Mouse (Mus musculus) MEL (cell line): ENCODE measurements around the gene Ugt1a6b. TPM values are rescaled to one million over a fixed set of nuclear protein-coding genes. Genes with fewer than 3 reads are reported as not detected.

ENCODE experiments used
- DNase-seq: peaks from one replicate; pipeline ENCODE4 v3.0.0; 2011; ENCODE audit warnings: low read depth, low spot score
- H3K27ac ChIP-seq: 2 replicates; pipeline ENCODE4 v1.5.1; 2012; ENCODE audit warnings: low read depth, mild to moderate bottlenecking, control low read depth, low read length, moderate library complexity; ENCODE audit not compliant: control insufficient read depth
- H3K27me3 ChIP-seq, 2 experiments: fragments of 150-350 bp in 1 of 2; sonication (generic) in 1 of 2; 2 replicates each; pipeline ENCODE4 v1.6.1; 2012; ENCODE audit warnings: low read length in 2 of 2, mild to moderate bottlenecking in 2 of 2, improper control_type of control experiment in 1 of 2, moderate library complexity in 1 of 2; ENCODE audit not compliant: insufficient read depth in 2 of 2, control insufficient read depth in 1 of 2
- H3K36me3 ChIP-seq, 2 experiments: 2 replicates each; pipeline ENCODE4 v1.6.1; 2012 to 2014; ENCODE audit warnings: low read length in 2 of 2, improper control_type of control experiment in 1 of 2, inconsistent platforms in 1 of 2, mild to moderate bottlenecking in 1 of 2; ENCODE audit not compliant: insufficient read depth in 2 of 2, control insufficient read depth in 1 of 2
- H3K4me1 ChIP-seq, 2 experiments: fragments of 150-350 bp in 1 of 2; sonication (generic) in 1 of 2; 2 replicates each; pipeline ENCODE4 v1.6.1; 2012; ENCODE audit warnings: low read length in 2 of 2, improper control_type of control experiment in 1 of 2, mild to moderate bottlenecking in 1 of 2; ENCODE audit not compliant: insufficient read depth in 2 of 2, control insufficient read depth in 1 of 2
- H3K4me3 ChIP-seq, 2 experiments: fragments of 150-350 bp in 1 of 2; sonication (generic) in 1 of 2; 2 replicates each; pipeline ENCODE4 v1.5.1; 2012; ENCODE audit warnings: low read depth in 2 of 2, low read length in 2 of 2, mild to moderate bottlenecking in 2 of 2, moderate library complexity in 2 of 2, control low read depth in 1 of 2, improper control_type of control experiment in 1 of 2; ENCODE audit not compliant: control insufficient read depth in 1 of 2, insufficient read depth in 1 of 2
- H3K79me2 ChIP-seq: 2 replicates; pipeline ENCODE4 v1.6.1; 2012; ENCODE audit warnings: mild to moderate bottlenecking, low read length, moderate library complexity; ENCODE audit not compliant: control insufficient read depth, poor library complexity, insufficient read depth
- H3K9ac ChIP-seq: 2 replicates; pipeline ENCODE4 v1.6.1; 2012; ENCODE audit warnings: low read depth, mild to moderate bottlenecking, control low read depth, low read length, moderate library complexity; ENCODE audit not compliant: control insufficient read depth, poor library complexity, severe bottlenecking
- H3K9me3 ChIP-seq: fragments of 150-350 bp; sonication (generic); replicated peaks from 2 replicates; pipeline ENCODE4 v1.6.1; 2012; ENCODE audit warnings: mild to moderate bottlenecking, low read length, improper control_type of control experiment, moderate library complexity; ENCODE audit not compliant: insufficient read depth
- BHLHE40 ChIP-seq: IDR thresholded peaks from 2 replicates; pipeline ENCODE4 v1.6.1; 2012; ENCODE audit warnings: low read depth, mild to moderate bottlenecking, inconsistent platforms, low read length, improper control_type of control experiment, borderline replicate concordance
- CHD1 ChIP-seq: IDR thresholded peaks from 2 replicates; pipeline ENCODE4 v1.6.1; 2012; ENCODE audit warnings: low read depth, mild to moderate bottlenecking, inconsistent platforms, low read length, improper control_type of control experiment
- CHD2 ChIP-seq: IDR thresholded peaks from 2 replicates; pipeline ENCODE4 v1.6.1; 2011; ENCODE audit warnings: low read length, improper control_type of control experiment
- CTCF ChIP-seq, 3 experiments: IDR thresholded peaks in 2 of 3; conservative IDR thresholded peaks in 1 of 3; 2 replicates each; pipeline ENCODE4 v1.5.1; 2011 to 2012; ENCODE audit warnings: low read length in 3 of 3, low read depth in 2 of 3, mild to moderate bottlenecking in 2 of 3, improper control_type of control experiment in 1 of 3, inconsistent platforms in 1 of 3, mixed read lengths in 1 of 3, moderate library complexity in 1 of 3; ENCODE audit not compliant: control insufficient read depth in 1 of 3, insufficient read depth in 1 of 3, poor library complexity in 1 of 3, severe bottlenecking in 1 of 3
- ELF1 ChIP-seq: IDR thresholded peaks from 2 replicates; pipeline ENCODE4 v1.6.1; 2014; ENCODE audit warnings: low read depth, mild to moderate bottlenecking, inconsistent platforms, low read length, improper control_type of control experiment, moderate library complexity
- ETS1 ChIP-seq: IDR thresholded peaks from 2 replicates; pipeline ENCODE4 v1.6.1; 2012; ENCODE audit warnings: low read depth, mild to moderate bottlenecking, inconsistent platforms, low read length, improper control_type of control experiment, moderate library complexity
- GABPA ChIP-seq: IDR thresholded peaks from 2 replicates; pipeline ENCODE4 v1.6.1; 2012; ENCODE audit warnings: low read depth, mild to moderate bottlenecking, inconsistent platforms, low read length, improper control_type of control experiment, moderate library complexity
- HCFC1 ChIP-seq: IDR thresholded peaks from 2 replicates; pipeline ENCODE4 v1.6.1; 2012; ENCODE audit warnings: low read depth, mild to moderate bottlenecking, inconsistent platforms, low read length, improper control_type of control experiment, moderate library complexity
- JUND ChIP-seq: IDR thresholded peaks from 2 replicates; pipeline ENCODE4 v1.6.1; 2011; ENCODE audit warnings: low read depth, mild to moderate bottlenecking, improper control_type of control experiment, low read length
- KAT2A ChIP-seq: conservative IDR thresholded peaks from 2 replicates; pipeline ENCODE4 v1.6.1; 2012; ENCODE audit warnings: low read depth, low read length, improper control_type of control experiment, inconsistent platforms
- MAFK ChIP-seq: IDR thresholded peaks from 2 replicates; pipeline ENCODE4 v1.6.1; 2011; ENCODE audit warnings: low read depth, mild to moderate bottlenecking, low read length, improper control_type of control experiment, borderline replicate concordance
- MAZ ChIP-seq: IDR thresholded peaks from 2 replicates; pipeline ENCODE4 v1.6.1; 2012; ENCODE audit warnings: low read depth, mild to moderate bottlenecking, inconsistent platforms, low read length, improper control_type of control experiment
- MEF2A ChIP-seq: IDR thresholded peaks from 2 replicates; pipeline ENCODE4 v1.6.1; 2014; ENCODE audit warnings: low read depth, mild to moderate bottlenecking, inconsistent platforms, low read length, improper control_type of control experiment; ENCODE audit not compliant: poor library complexity, insufficient replicate concordance, severe bottlenecking; ENCODE audit errors: extremely low read depth
- MXI1 ChIP-seq: IDR thresholded peaks from 2 replicates; pipeline ENCODE4 v1.6.1; 2011; ENCODE audit warnings: mild to moderate bottlenecking, low read depth, low read length, improper control_type of control experiment
- MYC ChIP-seq: IDR thresholded peaks from 2 replicates; pipeline ENCODE4 v1.6.1; 2011; ENCODE audit warnings: low read depth, mild to moderate bottlenecking, low read length, improper control_type of control experiment, moderate library complexity
- NRF1 ChIP-seq: IDR thresholded peaks from 2 replicates; pipeline ENCODE4 v1.6.1; 2014; ENCODE audit warnings: low read depth, mild to moderate bottlenecking, inconsistent platforms, low read length, improper control_type of control experiment, moderate library complexity; ENCODE audit not compliant: poor library complexity, insufficient read depth, severe bottlenecking
- POLR2A ChIP-seq, 2 experiments: IDR thresholded peaks; 2 replicates each; pipeline ENCODE4 v1.6.1; 2011 to 2012; ENCODE audit warnings: low read length in 2 of 2, mild to moderate bottlenecking in 2 of 2, control low read depth in 1 of 2, improper control_type of control experiment in 1 of 2, low read depth in 1 of 2, moderate library complexity in 1 of 2; ENCODE audit not compliant: control insufficient read depth in 1 of 2, insufficient read depth in 1 of 2, poor library complexity in 1 of 2
- POLR2AphosphoS5 ChIP-seq: IDR thresholded peaks from 2 replicates; pipeline ENCODE4 v1.6.1; 2012; ENCODE audit warnings: low read depth, borderline replicate concordance, mild to moderate bottlenecking, inconsistent platforms, low read length, moderate library complexity, mixed read lengths
- RAD21 ChIP-seq: IDR thresholded peaks from 2 replicates; pipeline ENCODE4 v1.6.1; 2011; ENCODE audit warnings: mild to moderate bottlenecking, low read depth, low read length, improper control_type of control experiment
- RCOR1 ChIP-seq: IDR thresholded peaks from 2 replicates; pipeline ENCODE4 v1.6.1; 2012; ENCODE audit warnings: low read depth, mild to moderate bottlenecking, inconsistent platforms, low read length, improper control_type of control experiment
- SMC3 ChIP-seq: IDR thresholded peaks from 2 replicates; pipeline ENCODE4 v1.6.1; 2011; ENCODE audit warnings: low read depth, low read length, improper control_type of control experiment
- TAL1 ChIP-seq: IDR thresholded peaks from 2 replicates; pipeline ENCODE4 v1.6.1; 2012; ENCODE audit warnings: mild to moderate bottlenecking, inconsistent platforms, low read length, moderate library complexity, mixed read lengths
- TBP ChIP-seq: IDR thresholded peaks from 2 replicates; pipeline ENCODE4 v1.8.0; 2011; ENCODE audit warnings: low read depth, low read length, improper control_type of control experiment
- TCF12 ChIP-seq: IDR thresholded peaks from 2 replicates; pipeline ENCODE4 v1.6.1; 2014; ENCODE audit warnings: low read depth, mild to moderate bottlenecking, inconsistent platforms, low read length, improper control_type of control experiment, moderate library complexity
- UBTF ChIP-seq: IDR thresholded peaks from 2 replicates; pipeline ENCODE4 v1.6.1; 2012; ENCODE audit warnings: low read depth, mild to moderate bottlenecking, inconsistent platforms, low read length, improper control_type of control experiment, moderate library complexity, borderline replicate concordance; ENCODE audit not compliant: insufficient read depth
- ZC3H11A ChIP-seq: IDR thresholded peaks from 2 replicates; pipeline ENCODE4 v1.6.1; 2012; ENCODE audit warnings: low read depth, mild to moderate bottlenecking, inconsistent platforms, low read length, improper control_type of control experiment
- ZNF384 ChIP-seq: IDR thresholded peaks from 2 replicates; pipeline ENCODE4 v1.6.1; 2012; ENCODE audit warnings: low read depth, mild to moderate bottlenecking, inconsistent platforms, low read length, improper control_type of control experiment
- polyA plus RNA-seq, 2 experiments: library from polyadenylated mRNA; stranded (reverse) in 1 of 2; unstranded in 1 of 2; fragments of >175 nt in 1 of 2; fragments of >200 nt in 1 of 2; gene quantifications; 2 replicates each; pipeline versions ENCODE4 v1.2.1 to v1.2.4; 2012; ENCODE audit warnings: low replicate concordance in 2 of 2, low read depth in 1 of 2; ENCODE audit not compliant: insufficient read length in 2 of 2, insufficient read depth in 1 of 2, missing spikeins in 1 of 2
- total RNA-seq: library from RNA; depleted of rRNA; stranded (reverse); fragments of 300-350 nt; gene quantifications from 2 replicates; pipeline ENCODE4 v1.2.3, GENCODE M21; 2012

Ugt1a6b gene
- total and polyA plus RNA-seq, 3 experiments: not detected

- Histone ChIP-seq H3K9ac (no peak overlapping the region), H3K4me1 (no peaks in the 10 kb centered on the region), H3K4me3 (no peak overlapping the region), H3K27me3 (no peaks in the 10 kb centered on the region), H3K27ac (no peak overlapping the region), H3K9me3 (no peaks in the 10 kb centered on the region)
- TF ChIP-seq SMC3 (no peak), ZC3H11A (no peak), ETS1 (no peak), CHD2 (no peak), MAFK (no peak), BHLHE40 (no peak), HCFC1 (no peak), ELF1 (no peak), MEF2A (no peak), ZNF384 (no peak), RCOR1 (no peak), POLR2A (IDR thresholded peaks at IDR 0.05; ENCODE audit: control insufficient read depth in 1 of 2, insufficient read depth in 1 of 2, low read depth in 1 of 2, low read length in 2 of 2, poor library complexity in 1 of 2) (no peak), POLR2AphosphoS5 (no peak), TBP (no peak), TCF12 (no peak), NRF1 (no peak), KAT2A (no peak), MYC (no peak), TAL1 (no peak)
- TF ChIP-seq, all 39 proteins: peak for 0
- DNase-seq: no peak
- H3K79me2 ChIP-seq: no peaks in the 10 kb centered on the region
- no peaks in the 10 kb centered on the region for H3K36me3 ChIP-seq
Observed at GRCm38 (mm10) chr1:88235894-88236415, 132.9 kb downstream of the Ugt1a6b start.

- no peak for DNase-seq
- Histone ChIP-seq H3K4me1 (no peaks in the 10 kb centered on the region), H3K27me3 (no peaks in the 10 kb centered on the region), H3K9ac (no peak overlapping the region), H3K36me3 (no peaks in the 10 kb centered on the region), H3K27ac (no peak overlapping the region), H3K9me3 (no peaks in the 10 kb centered on the region), H3K4me3 (no peak overlapping the region), H3K79me2 (no peaks in the 10 kb centered on the region)
- TF ChIP-seq NRF1 (no peak), KAT2A (no peak), CTCF (IDR thresholded peaks at IDR 0.05 in 2 of 3, conservative IDR thresholded peaks at IDR 0.05 in 1 of 3; ENCODE audit: control insufficient read depth in 1 of 3, insufficient read depth in 1 of 3, low read depth in 2 of 3, low read length in 3 of 3, poor library complexity in 1 of 3, severe bottlenecking in 1 of 3) (no peak), UBTF (no peak), CHD2 (no peak), POLR2A (IDR thresholded peaks at IDR 0.05; ENCODE audit: control insufficient read depth in 1 of 2, insufficient read depth in 1 of 2, low read depth in 1 of 2, low read length in 2 of 2, poor library complexity in 1 of 2) (no peak), BHLHE40 (no peak), ZNF384 (no peak), JUND (no peak), ETS1 (no peak), CHD1 (no peak), RAD21 (no peak), MXI1 (no peak), MAZ (no peak), GABPA (no peak)
Observed at GRCm38 (mm10) chr1:88237311-88237710, 134.3 kb downstream of the Ugt1a6b start.
